In genomic region chr4:110050393-110051280, GRCm38 (mm10) we compare ENCODE assay signal across 8 mouse cellular contexts.
DNase-seq lines count a peak whose midpoint lies in the region; ATAC-seq and TF ChIP-seq lines count a peak whose summit lies in the region.

No protein-coding gene starts in this region.

- peak; percentile 71 for TF ChIP-seq CTCF in cortical plate, adult 2 months (IDR thresholded peaks at IDR 0.05; ENCODE audit: extremely low read depth, insufficient read depth, low read length)

- peak overlapping the region; percentile 55 for H3K4me2 ChIP-seq in intestine, embryonic 14.5 days (ENCODE audit: low read length)

- no peaks in the 10 kb centered on the region for H3K9me3 ChIP-seq in intestine, embryonic 14.5 days (ENCODE audit: control insufficient read depth, low read length)

- H3K4me3 ChIP-seq in cortical plate, adult 2 months (ENCODE audit: insufficient read depth, low read length), result peak overlapping the region; percentile 66
- peak overlapping the region; percentile 39 for H3K4me3 ChIP-seq in intestine, embryonic 14.5 days (ENCODE audit: low read depth, low read length)

- ATAC-seq in intestine, embryonic 14.5 days (replicated peaks; ENCODE audit: low FRiP score, low TSS enrichment, low read depth), result peak; percentile 91
- ATAC-seq in megakaryocyte progenitor cell, adult 5-6 weeks (replicated peaks; ENCODE audit: poor library complexity), result peak; percentile 95

- WGBS in intestine, embryonic 14.5 days, result 4% methylated on average over 40 of the region's 40 CpGs

- TF ChIP-seq POLR2A in cortical plate, adult 2 months (IDR thresholded peaks at IDR 0.05; ENCODE audit: extremely low read depth, insufficient read depth, low read length), result no peak

- no peaks in the 10 kb centered on the region for H3K4me1 ChIP-seq in cortical plate, adult 2 months (ENCODE audit: control insufficient read depth, insufficient read depth, low read length)
- H3K4me1 ChIP-seq in intestine, embryonic 14.5 days (replicated peaks; ENCODE audit: control insufficient read depth, insufficient read depth, low read length), result peaks cover 5% of the 10 kb centered on the region; the same call in 1 of the 2 replicates

- no peaks in the 10 kb centered on the region for H3K36me3 ChIP-seq in intestine, embryonic 14.5 days (ENCODE audit: control insufficient read depth, insufficient read depth, low read length)

- DNase-seq in adrenal gland, adult 2 months, result peak; percentile 90
- DNase-seq in gastrocnemius, postnatal 25 days, result peak; percentile 44
- peak; percentile 97 for DNase-seq in intestine, embryonic 14.5 days (ENCODE audit: low spot score)
- DNase-seq in left cerebral cortex, postnatal 10 days (ENCODE audit: extremely low spot score in 1 of 2, low spot score in 2 of 2), result peak; percentile 73 to 91
- peak; percentile 75 to 82 for DNase-seq in right cerebral cortex, postnatal 36 days (ENCODE audit: low spot score in 2 of 2)
- peak; percentile 78 for DNase-seq in yolk sac, embryonic 10.5 days (ENCODE audit: low spot score)

- H3K27ac ChIP-seq in cortical plate, adult 2 months (ENCODE audit: insufficient read depth, low read length), result peak overlapping the region; percentile 67
- no peak overlapping the region for H3K27ac ChIP-seq in intestine, embryonic 14.5 days (ENCODE audit: low read depth)

- intact Hi-C loops in left cerebral cortex, postnatal 10 days (cut with DNase I), result loop anchor here (10.0 kb wide), 1 partner anchor 234 kb away; no protein-coding TSS in a partner anchor

- H3K27me3 ChIP-seq in intestine, embryonic 14.5 days (replicated peaks; ENCODE audit: control insufficient read depth, insufficient read depth, low read length), result no peaks in the 10 kb centered on the region

- H3K9ac ChIP-seq in intestine, embryonic 14.5 days (ENCODE audit: low read length), result 0 out of 2 replicates have a peak overlapping the region, but pooled peaks have one; percentile 29

Comparison
In these comparisons a context has a peak if more than half of its experiments do, and no peak if none do; other contexts are left out.
1. DNase-seq: peak in every context shown above with its lines; median percentile 97 in intestine, embryonic 14.5 days; 90 in adrenal gland, adult 2 months; 82 in left cerebral cortex, postnatal 10 days; 78 in right cerebral cortex, postnatal 36 days; 78 in yolk sac, embryonic 10.5 days; 44 in gastrocnemius, postnatal 25 days.